Mouse (Mus musculus): ENCODE data around the gene Wdr91. TPM values are rescaled to one million over a fixed set of nuclear protein-coding genes. Genes with fewer than 3 reads are reported as not detected.

The Wdr91 gene
- polyA plus RNA-seq, 1 experiment from 2014 or later, result 14.8 TPM

DNA sequence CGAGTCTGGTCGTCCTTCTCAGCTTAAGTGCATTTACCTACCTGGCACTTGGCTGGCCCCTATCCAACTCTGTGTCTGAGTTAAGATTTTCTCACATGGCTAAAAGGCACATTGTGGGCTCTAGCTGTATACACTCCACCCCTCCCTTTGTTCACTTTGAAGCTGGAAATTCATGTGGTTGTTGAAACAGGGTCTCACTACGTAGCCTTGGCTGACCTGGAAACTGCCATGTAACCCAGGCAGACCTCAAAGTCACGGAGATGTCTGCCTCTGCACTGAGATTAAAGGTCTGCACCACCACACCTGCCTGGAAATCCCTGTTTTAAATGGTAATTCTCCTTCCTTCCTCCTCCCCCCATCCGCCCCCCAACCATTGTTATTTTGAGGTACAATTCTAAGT lies 32.8 kb upstream of the Wdr91 start:
- H3K4me3 ChIP-seq (ENCODE audit: low read length), result no peak overlapping the region
- ATAC-seq, result no peak
- WGBS, result 83% methylated on average over 5 of the region's 5 CpGs

DNA sequence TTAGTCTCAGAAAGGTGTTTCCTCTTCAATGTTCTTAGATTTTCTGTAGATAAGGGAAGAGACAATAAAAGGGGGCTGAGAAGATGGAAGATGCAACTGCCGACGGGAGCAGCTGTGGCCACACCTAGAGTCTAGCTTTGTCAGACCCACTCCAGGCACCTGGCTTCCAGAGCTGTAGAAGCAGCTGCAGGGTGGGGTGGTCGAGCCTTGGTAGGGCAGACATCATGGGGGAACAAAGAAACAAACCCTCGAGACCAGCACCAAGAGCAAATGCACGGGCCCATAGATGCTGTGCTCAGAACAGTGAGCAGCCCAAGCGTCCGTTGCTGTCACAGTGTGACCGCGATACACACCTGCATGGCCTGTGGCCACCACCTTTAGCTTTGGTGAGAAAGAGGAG lies 31.8 kb upstream of the Wdr91 start:
- no peak overlapping the region for H3K4me2 ChIP-seq (ENCODE audit: low read length)
- no peak overlapping the region for H3K27ac ChIP-seq (ENCODE audit: low read depth, low read length)
- H3K4me1 ChIP-seq (ENCODE audit: control insufficient read depth, insufficient read depth, low read depth, low read length), result no peaks in the 10 kb centered on the region
- H3K36me3 ChIP-seq (ENCODE audit: control insufficient read depth, insufficient read depth, low read length), result no peaks in the 10 kb centered on the region
- H3K9me3 ChIP-seq (ENCODE audit: control insufficient read depth, low read length), result no peaks in the 10 kb centered on the region
- WGBS, result 87% methylated on average over 9 of the region's 9 CpGs
- H3K27me3 ChIP-seq (replicated peaks; ENCODE audit: control insufficient read depth, insufficient read depth, low read length), result no peaks in the 10 kb centered on the region
- H3K9ac ChIP-seq (ENCODE audit: low read depth, low read length), result no peak overlapping the region
- ATAC-seq, result no peak
- no peak overlapping the region for H3K4me3 ChIP-seq (ENCODE audit: low read length)

More for the DNA sequence above, 32.8 kb upstream of the Wdr91 start:
- no peaks in the 10 kb centered on the region for H3K36me3 ChIP-seq (ENCODE audit: control insufficient read depth, insufficient read depth, low read length)
- no peaks in the 10 kb centered on the region for H3K27me3 ChIP-seq (replicated peaks; ENCODE audit: control insufficient read depth, insufficient read depth, low read length)
- no peaks in the 10 kb centered on the region for H3K4me1 ChIP-seq (ENCODE audit: control insufficient read depth, insufficient read depth, low read depth, low read length)
- no peak overlapping the region for H3K27ac ChIP-seq (ENCODE audit: low read depth, low read length)
- H3K9me3 ChIP-seq (ENCODE audit: control insufficient read depth, low read length), result no peaks in the 10 kb centered on the region
- no peak overlapping the region for H3K4me2 ChIP-seq (ENCODE audit: low read length)
- no peak overlapping the region for H3K9ac ChIP-seq (ENCODE audit: low read depth, low read length)

DNA sequence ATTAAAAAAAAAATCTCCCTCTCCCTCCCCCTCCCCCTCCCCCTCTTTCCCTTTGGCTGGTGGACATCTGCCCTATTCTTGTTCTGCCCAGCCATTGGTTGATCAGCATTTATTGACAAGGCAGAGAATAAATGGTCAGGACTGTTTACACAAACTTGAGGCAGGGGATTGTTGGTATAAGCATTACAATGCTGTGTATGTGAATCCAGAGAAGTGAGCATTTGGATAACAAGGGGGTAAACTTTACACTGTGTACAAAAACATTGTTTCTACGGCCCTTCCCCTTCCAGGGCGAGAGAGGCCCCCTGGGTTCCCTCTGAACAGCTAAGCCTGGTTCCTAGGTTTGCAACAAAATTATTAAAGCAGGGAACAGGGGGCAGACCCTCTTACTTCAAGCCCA lies 30.8 kb upstream of the Wdr91 start:
- 64% methylated on average over 2 of the region's 2 CpGs for WGBS
- Histone ChIP-seq H3K4me3 (ENCODE audit: low read length) (no peak overlapping the region), H3K4me2 (ENCODE audit: low read length) (no peak overlapping the region), H3K27me3 (replicated peaks; ENCODE audit: control insufficient read depth, insufficient read depth, low read length) (no peaks in the 10 kb centered on the region), H3K4me1 (ENCODE audit: control insufficient read depth, insufficient read depth, low read depth, low read length) (no peaks in the 10 kb centered on the region), H3K9me3 (ENCODE audit: control insufficient read depth, low read length) (no peaks in the 10 kb centered on the region), H3K9ac (ENCODE audit: low read depth, low read length) (no peak overlapping the region), H3K27ac (ENCODE audit: low read depth, low read length) (no peak overlapping the region), H3K36me3 (ENCODE audit: control insufficient read depth, insufficient read depth, low read length) (no peaks in the 10 kb centered on the region)
- no peak for ATAC-seq

DNA sequence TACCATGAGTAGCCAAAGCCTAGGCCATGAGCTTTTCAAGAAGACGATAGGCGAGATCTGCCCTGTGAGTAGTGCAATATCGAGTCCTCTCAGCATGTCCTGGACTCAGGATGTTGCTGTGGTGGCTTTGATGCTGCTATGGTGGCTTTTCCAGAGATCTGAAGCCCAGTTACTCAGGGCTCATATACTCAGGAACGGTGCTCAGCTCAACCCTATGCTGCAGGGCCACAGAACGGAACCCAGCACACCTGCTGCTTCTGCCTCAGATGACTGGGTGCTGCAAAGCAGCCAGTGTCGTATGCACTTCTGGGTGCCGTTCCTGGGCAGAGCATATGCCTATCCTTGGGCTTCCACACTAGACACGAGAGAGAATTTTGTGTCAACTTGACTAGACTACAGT lies 28.8 kb upstream of the Wdr91 start:
- no peak for ATAC-seq
- Histone ChIP-seq H3K4me1 (ENCODE audit: control insufficient read depth, insufficient read depth, low read depth, low read length) (no peaks in the 10 kb centered on the region), H3K36me3 (ENCODE audit: control insufficient read depth, insufficient read depth, low read length) (no peaks in the 10 kb centered on the region), H3K4me3 (ENCODE audit: low read length) (no peak overlapping the region), H3K27me3 (replicated peaks; ENCODE audit: control insufficient read depth, insufficient read depth, low read length) (no peaks in the 10 kb centered on the region), H3K4me2 (ENCODE audit: low read length) (no peak overlapping the region), H3K9ac (ENCODE audit: low read depth, low read length) (no peak overlapping the region), H3K9me3 (ENCODE audit: control insufficient read depth, low read length) (no peaks in the 10 kb centered on the region), H3K27ac (ENCODE audit: low read depth, low read length) (no peak overlapping the region)
- WGBS, result 89% methylated on average over 8 of the region's 8 CpGs

DNA sequence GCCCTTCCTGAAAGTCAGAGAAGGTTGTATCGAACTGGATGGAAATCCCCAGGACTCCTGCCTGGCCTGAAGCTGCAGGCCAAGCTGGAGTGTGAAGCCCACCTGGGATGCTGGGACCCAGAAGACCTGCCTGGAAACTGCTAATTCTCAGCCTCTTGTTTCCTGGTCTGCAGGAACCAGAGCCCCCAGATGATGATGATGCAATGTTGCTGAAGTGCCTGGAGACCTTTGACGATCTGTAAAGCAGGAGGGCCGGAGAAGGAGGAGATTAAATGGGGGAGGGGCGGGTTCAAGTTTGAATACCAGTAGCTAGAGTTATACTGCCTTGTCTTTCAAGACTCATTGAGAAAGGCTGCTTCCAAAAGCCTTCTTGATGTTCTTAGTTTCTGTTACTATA lies 28.3 kb upstream of the Wdr91 start:
- H3K4me3 ChIP-seq (ENCODE audit: low read length), result no peak overlapping the region
- H3K9ac ChIP-seq (ENCODE audit: low read depth, low read length), result no peak overlapping the region
- no peaks in the 10 kb centered on the region for H3K4me1 ChIP-seq (ENCODE audit: control insufficient read depth, insufficient read depth, low read depth, low read length)
- no peaks in the 10 kb centered on the region for H3K9me3 ChIP-seq (ENCODE audit: control insufficient read depth, low read length)
- no peak overlapping the region for H3K27ac ChIP-seq (ENCODE audit: low read depth, low read length)
- no peaks in the 10 kb centered on the region for H3K27me3 ChIP-seq (replicated peaks; ENCODE audit: control insufficient read depth, insufficient read depth, low read length)
- 56% methylated on average over 4 of the region's 4 CpGs for WGBS
- H3K4me2 ChIP-seq (ENCODE audit: low read length), result no peak overlapping the region
- no peaks in the 10 kb centered on the region for H3K36me3 ChIP-seq (ENCODE audit: control insufficient read depth, insufficient read depth, low read length)
- no peak for ATAC-seq

DNA sequence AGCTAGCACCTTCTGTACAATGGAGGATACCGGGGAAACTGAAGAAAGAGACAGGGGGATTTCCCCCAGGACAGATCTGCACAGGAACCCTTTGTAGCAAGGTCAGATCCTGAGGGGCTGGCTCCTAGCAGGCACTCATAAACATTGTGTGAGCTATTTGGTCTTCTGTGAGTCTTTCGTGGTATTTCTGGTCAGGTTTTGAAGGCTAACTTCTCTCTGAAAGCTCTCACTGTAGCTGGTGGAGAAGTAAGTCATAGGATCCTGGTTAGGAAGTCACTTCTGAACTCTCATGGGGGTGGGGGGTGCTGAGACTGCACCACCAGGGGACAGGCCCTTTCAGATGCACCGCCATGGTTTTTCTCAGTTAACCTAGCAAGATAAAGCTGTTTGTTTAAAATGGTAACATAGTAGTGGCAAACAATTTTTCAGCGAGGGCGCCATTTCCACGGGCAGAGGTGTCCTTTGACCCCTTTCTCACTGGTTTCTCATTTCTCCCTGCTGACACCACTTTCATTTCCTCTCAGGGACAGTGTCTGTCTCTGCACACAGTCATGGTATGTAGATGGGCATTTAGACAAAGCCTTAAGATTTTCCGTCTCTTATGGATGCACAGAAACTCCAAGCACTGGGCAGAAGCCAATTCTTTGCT lies 27.7 kb upstream of the Wdr91 start:
- no peaks in the 10 kb centered on the region for H3K4me1 ChIP-seq (ENCODE audit: control insufficient read depth, insufficient read depth, low read depth, low read length)
- no peak overlapping the region for H3K4me3 ChIP-seq (ENCODE audit: low read length)
- 65% methylated on average over 7 of the region's 7 CpGs for WGBS
- no peak overlapping the region for H3K27ac ChIP-seq (ENCODE audit: low read depth, low read length)
- no peaks in the 10 kb centered on the region for H3K27me3 ChIP-seq (replicated peaks; ENCODE audit: control insufficient read depth, insufficient read depth, low read length)
- H3K4me2 ChIP-seq (ENCODE audit: low read length), result no peak overlapping the region
- no peak for ATAC-seq
- no peaks in the 10 kb centered on the region for H3K36me3 ChIP-seq (ENCODE audit: control insufficient read depth, insufficient read depth, low read length)
- H3K9me3 ChIP-seq (ENCODE audit: control insufficient read depth, low read length), result no peaks in the 10 kb centered on the region
- no peak overlapping the region for H3K9ac ChIP-seq (ENCODE audit: low read depth, low read length)

DNA sequence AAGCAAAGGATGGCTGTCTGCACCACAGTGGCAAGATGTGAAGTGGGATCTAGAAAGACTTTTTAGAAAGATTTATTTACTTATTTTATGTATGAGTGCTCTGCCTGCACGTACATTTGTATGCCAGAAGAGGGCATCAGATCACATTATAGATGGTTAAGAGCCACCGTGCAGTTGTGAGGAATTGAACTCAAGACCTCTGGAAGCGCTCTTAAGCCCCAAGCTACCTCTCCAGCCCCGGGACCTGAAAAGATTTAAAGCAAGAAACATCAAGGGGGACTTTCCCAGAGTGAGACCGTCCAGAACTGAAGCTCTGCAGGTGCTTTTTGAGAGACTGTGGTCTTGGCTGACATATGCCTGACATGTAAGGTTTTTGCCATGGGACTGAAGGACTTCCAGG lies 26.1 kb upstream of the Wdr91 start:
- H3K4me2 ChIP-seq (ENCODE audit: low read length), result no peak overlapping the region
- H3K4me3 ChIP-seq (ENCODE audit: low read length), result no peak overlapping the region
- no peak overlapping the region for H3K9ac ChIP-seq (ENCODE audit: low read depth, low read length)
- no peaks in the 10 kb centered on the region for H3K27me3 ChIP-seq (replicated peaks; ENCODE audit: control insufficient read depth, insufficient read depth, low read length)
- no peaks in the 10 kb centered on the region for H3K9me3 ChIP-seq (ENCODE audit: control insufficient read depth, low read length)
- no peak overlapping the region for H3K27ac ChIP-seq (ENCODE audit: low read depth, low read length)
- no peaks in the 10 kb centered on the region for H3K36me3 ChIP-seq (ENCODE audit: control insufficient read depth, insufficient read depth, low read length)
- WGBS, result 66% methylated on average over 5 of the region's 5 CpGs
- ATAC-seq, result no peak
- H3K4me1 ChIP-seq (ENCODE audit: control insufficient read depth, insufficient read depth, low read depth, low read length), result no peaks in the 10 kb centered on the region

DNA sequence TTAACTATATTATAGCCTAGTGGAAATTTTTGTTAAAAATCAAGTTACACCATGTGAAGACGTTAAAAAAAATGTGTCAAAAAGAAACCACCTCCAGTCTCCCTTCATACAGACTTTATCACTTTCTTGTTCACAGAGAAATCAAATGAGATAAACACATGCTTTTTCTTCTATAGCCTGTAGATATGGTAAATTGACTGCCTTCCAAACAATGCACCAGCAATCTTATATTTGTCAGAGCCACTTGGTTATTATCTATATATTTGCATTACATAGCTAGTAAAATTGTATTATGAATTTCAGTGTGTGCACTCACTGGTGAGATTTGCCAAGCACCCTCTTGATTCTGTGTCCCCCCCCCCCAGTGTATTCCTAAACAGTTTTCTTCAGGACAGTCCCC lies 22.0 kb upstream of the Wdr91 start:
- no peaks in the 10 kb centered on the region for H3K27me3 ChIP-seq (replicated peaks; ENCODE audit: control insufficient read depth, insufficient read depth, low read length)
- no peak overlapping the region for H3K4me3 ChIP-seq (ENCODE audit: low read length)
- H3K9ac ChIP-seq (ENCODE audit: low read depth, low read length), result no peak overlapping the region
- no peaks in the 10 kb centered on the region for H3K36me3 ChIP-seq (ENCODE audit: control insufficient read depth, insufficient read depth, low read length)
- H3K4me1 ChIP-seq (ENCODE audit: control insufficient read depth, insufficient read depth, low read depth, low read length), result no peaks in the 10 kb centered on the region
- WGBS, result 95% methylated on average over 1 of the region's 1 CpGs
- H3K4me2 ChIP-seq (ENCODE audit: low read length), result no peak overlapping the region
- ATAC-seq, result no peak
- no peaks in the 10 kb centered on the region for H3K9me3 ChIP-seq (ENCODE audit: control insufficient read depth, low read length)
- H3K27ac ChIP-seq (ENCODE audit: low read depth, low read length), result no peak overlapping the region

DNA sequence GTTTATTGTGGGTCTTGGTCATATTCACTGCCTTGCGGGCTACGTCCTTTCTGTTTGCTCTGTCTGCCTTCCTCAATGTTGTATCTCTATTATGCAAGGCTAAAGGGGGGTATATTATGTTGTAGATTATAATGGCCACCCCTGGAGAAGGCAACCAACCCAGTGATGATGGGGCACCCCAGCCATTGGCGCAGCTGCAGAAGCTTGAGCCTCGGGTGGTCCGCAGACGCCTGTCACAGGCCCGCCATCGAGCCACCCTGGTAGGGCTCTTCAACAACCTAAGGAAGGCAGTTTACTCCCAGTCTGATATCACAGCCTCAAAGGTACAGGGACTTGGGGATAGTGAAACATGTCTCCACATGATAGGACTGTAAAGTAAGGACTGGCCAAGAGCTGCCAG lies 16.9 kb upstream of the Wdr91 start:
- H3K9me3 ChIP-seq (ENCODE audit: control insufficient read depth, low read length), result no peaks in the 10 kb centered on the region
- H3K4me1 ChIP-seq (ENCODE audit: control insufficient read depth, insufficient read depth, low read depth, low read length), result no peaks in the 10 kb centered on the region
- ATAC-seq, result no peak
- H3K4me2 ChIP-seq (ENCODE audit: low read length), result no peak overlapping the region
- H3K9ac ChIP-seq (ENCODE audit: low read depth, low read length), result no peak overlapping the region
- H3K27ac ChIP-seq (ENCODE audit: low read depth, low read length), result no peak overlapping the region
- H3K36me3 ChIP-seq (ENCODE audit: control insufficient read depth, insufficient read depth, low read length), result no peaks in the 10 kb centered on the region
- no peak overlapping the region for H3K4me3 ChIP-seq (ENCODE audit: low read length)
- 96% methylated on average over 8 of the region's 8 CpGs for whole genome bisulfite sequencing
- no peaks in the 10 kb centered on the region for H3K27me3 ChIP-seq (replicated peaks; ENCODE audit: control insufficient read depth, insufficient read depth, low read length)

DNA sequence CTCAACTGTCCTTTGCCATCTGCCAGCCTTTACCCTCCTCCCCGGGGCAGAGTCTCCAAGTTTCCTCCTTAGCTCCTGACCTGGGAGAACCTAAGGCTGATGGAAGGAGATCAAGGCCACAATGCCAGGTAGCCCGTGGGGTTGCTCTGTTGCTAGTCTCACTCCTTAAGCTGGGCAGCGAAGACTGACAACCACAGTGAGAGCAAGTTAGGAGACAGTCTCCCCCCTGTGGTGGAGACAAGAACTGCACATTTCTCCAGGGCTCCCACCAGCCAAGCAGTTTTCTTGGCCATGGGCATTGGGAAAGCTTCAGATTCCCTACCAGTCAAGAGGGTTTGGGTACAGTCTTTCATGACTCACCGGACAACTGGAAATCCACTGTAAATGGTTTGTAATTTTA lies 16.5 kb upstream of the Wdr91 start:
- H3K9ac ChIP-seq (ENCODE audit: low read depth, low read length), result no peak overlapping the region
- 39% methylated on average over 4 of the region's 4 CpGs for WGBS
- H3K36me3 ChIP-seq (ENCODE audit: control insufficient read depth, insufficient read depth, low read length), result no peaks in the 10 kb centered on the region
- H3K4me2 ChIP-seq (ENCODE audit: low read length), result no peak overlapping the region
- H3K9me3 ChIP-seq (ENCODE audit: control insufficient read depth, low read length), result no peaks in the 10 kb centered on the region
- no peaks in the 10 kb centered on the region for H3K4me1 ChIP-seq (ENCODE audit: control insufficient read depth, insufficient read depth, low read depth, low read length)
- no peak for ATAC-seq
- H3K4me3 ChIP-seq (ENCODE audit: low read length), result no peak overlapping the region
- no peaks in the 10 kb centered on the region for H3K27me3 ChIP-seq (replicated peaks; ENCODE audit: control insufficient read depth, insufficient read depth, low read length)
- no peak overlapping the region for H3K27ac ChIP-seq (ENCODE audit: low read depth, low read length)
